Mouse (Mus musculus) small intestine, adult 2 months (tissue): Measurements from ENCODE around the gene Mrln.

ENCODE experiments used
- CTCF ChIP-seq: fragments of 200-500 bp; IDR thresholded peaks from 2 replicates; pipeline ENCODE4 v1.5.1; 2012; ENCODE audit warnings: low read depth, mild to moderate bottlenecking, control low read depth, inconsistent platforms, low read length, moderate library complexity, mixed read lengths; ENCODE audit not compliant: insufficient replicate concordance, insufficient read length; ENCODE audit errors: extremely low read depth
- POLR2A ChIP-seq: fragments of 200-500 bp; IDR thresholded peaks from 2 replicates; pipeline ENCODE4 v1.6.1; 2012; ENCODE audit warnings: low read depth, mild to moderate bottlenecking, control low read depth, inconsistent platforms, low read length, moderate library complexity

- TF ChIP-seq CTCF (no peak), POLR2A (no peak)
Observed at GRCm38 (mm10) chr10:70262051-70262450, 57.6 kb downstream of the Mrln start.
